ENCODE assay signal across 8 mouse cellular contexts in genomic region chr9:62343904-62344491, GRCm38 (mm10). TPM values are rescaled to one million over a fixed set of nuclear protein-coding genes. Genes with fewer than 3 reads are reported as not detected.
DNase-seq lines count a peak whose midpoint lies in the region; ATAC-seq lines count a peak whose summit lies in the region.

No protein-coding gene starts in this region.

- peak overlapping the region; percentile 99 for H3K27ac ChIP-seq in forebrain, embryonic 14.5 days (ENCODE audit: low read depth, low read length)
- peak overlapping the region; percentile 99 for H3K27ac ChIP-seq in lung, embryonic 15.5 days

- H3K36me3 ChIP-seq in forebrain, embryonic 14.5 days (ENCODE audit: control insufficient read depth, insufficient read depth, low read length): 0 out of 2 replicates have a peak, but pooled peaks cover 4% of the 10 kb centered on the region
- H3K36me3 ChIP-seq in lung, embryonic 15.5 days: no peaks in the 10 kb centered on the region

- H3K9me3 ChIP-seq in forebrain, embryonic 14.5 days (replicated peaks; ENCODE audit: control insufficient read depth, low read length): no peaks in the 10 kb centered on the region
- no peaks in the 10 kb centered on the region for H3K9me3 ChIP-seq in lung, embryonic 15.5 days

- peak; percentile 27 for ATAC-seq in forebrain, embryonic 14.5 days
- peak; percentile 16; the same call in 1 of the 2 replicates for ATAC-seq in lung, embryonic 15.5 days (ENCODE audit: borderline replicate concordance, extremely low read depth, low FRiP score, low TSS enrichment)

- peak; percentile 60 to 62 for DNase-seq in CD8-positive naive resting alpha-beta T cell, adult 2 months (ENCODE audit: low read depth in 2 of 2, low spot score in 2 of 2)
- DNase-seq in adrenal gland, postnatal 36 days: peak; percentile 73 to 85
- peak; percentile 50 for DNase-seq in forebrain, embryonic 14.5 days (ENCODE audit: low spot score)
- peak; percentile 75 to 85 for DNase-seq in heart, postnatal 36 days
- DNase-seq in layer of hippocampus, adult 8-10 months (ENCODE audit: low spot score in 2 of 2): peak; percentile 52 to 60
- DNase-seq in ovary, postnatal 36 days (ENCODE audit: low spot score): peak; percentile 76
- peak; percentile 79 for DNase-seq in thymus, postnatal 14 days

- peak overlapping the region; percentile 88 for H3K4me3 ChIP-seq in forebrain, embryonic 14.5 days (ENCODE audit: low read depth, low read length)
- H3K4me3 ChIP-seq in lung, embryonic 15.5 days: peak overlapping the region; percentile 89

- peak overlapping the region; percentile 99 for H3K9ac ChIP-seq in forebrain, embryonic 14.5 days (ENCODE audit: low read length)
- peak overlapping the region; percentile 99 for H3K9ac ChIP-seq in lung, embryonic 15.5 days

- no peaks in the 10 kb centered on the region for H3K27me3 ChIP-seq in forebrain, embryonic 14.5 days (replicated peaks; ENCODE audit: control insufficient read depth, insufficient read depth, low read length)
- no peaks in the 10 kb centered on the region for H3K27me3 ChIP-seq in lung, embryonic 15.5 days

- intact Hi-C loops in heart, postnatal 36 days (cut with DNase I): loop anchor here (2.0 to 10.0 kb wide), 3 partner anchors 19 to 219 kb away; partner anchors contain the start of gene Glce

- whole genome bisulfite sequencing in forebrain, embryonic 14.5 days: under 1% methylated on average over 47 of the region's 52 CpGs
- under 1% methylated on average over 52 of the region's 52 CpGs for WGBS in lung, embryonic 15.5 days

- H3K4me1 ChIP-seq in forebrain, embryonic 14.5 days (ENCODE audit: control insufficient read depth, insufficient read depth, low read length): peaks cover 29% of the 10 kb centered on the region
- peaks cover 42% of the 10 kb centered on the region for H3K4me1 ChIP-seq in lung, embryonic 15.5 days

- H3K4me2 ChIP-seq in forebrain, embryonic 14.5 days (ENCODE audit: low read length): peak overlapping the region; percentile 66
- H3K4me2 ChIP-seq in lung, embryonic 15.5 days: peak overlapping the region; percentile 63

RNA-seq across cellular contexts. Expression of gene Anp32a, which starts 2.9 kb away (rescaled TPM):
- 100 to 1,000 TPM; 297 to 341 TPM for total RNA-seq in adrenal gland, postnatal 36 days (2021)
- 115 and 118 TPM in 2 replicates for polyA plus RNA-seq in forebrain, embryonic 14.5 days (2014; fragmentation: Nextera tagmentation; extraction: Ambion mirVana)
- total RNA-seq in heart, postnatal 36 days (2021): 100 to 1,000 TPM; 206 to 209 TPM
- 100 to 1,000 TPM; 303 to 406 (median 351) TPM for total RNA-seq in layer of hippocampus, adult 8-10 months (2022)
- 182 and 184 TPM in 2 replicates for polyA plus RNA-seq in lung, embryonic 15.5 days (2015; fragmentation: Nextera tagmentation; extraction: Ambion mirVana)

Comparison
In these comparisons a context has a peak if more than half of its experiments do, and no peak if none do; other contexts are left out.
1. Peak in every context shown above with its lines: DNase-seq, ATAC-seq, H3K4me3 ChIP-seq and H3K27ac ChIP-seq.